Comparison of ENCODE assay signal across 9 mouse cellular contexts in the genomic region with DNA sequence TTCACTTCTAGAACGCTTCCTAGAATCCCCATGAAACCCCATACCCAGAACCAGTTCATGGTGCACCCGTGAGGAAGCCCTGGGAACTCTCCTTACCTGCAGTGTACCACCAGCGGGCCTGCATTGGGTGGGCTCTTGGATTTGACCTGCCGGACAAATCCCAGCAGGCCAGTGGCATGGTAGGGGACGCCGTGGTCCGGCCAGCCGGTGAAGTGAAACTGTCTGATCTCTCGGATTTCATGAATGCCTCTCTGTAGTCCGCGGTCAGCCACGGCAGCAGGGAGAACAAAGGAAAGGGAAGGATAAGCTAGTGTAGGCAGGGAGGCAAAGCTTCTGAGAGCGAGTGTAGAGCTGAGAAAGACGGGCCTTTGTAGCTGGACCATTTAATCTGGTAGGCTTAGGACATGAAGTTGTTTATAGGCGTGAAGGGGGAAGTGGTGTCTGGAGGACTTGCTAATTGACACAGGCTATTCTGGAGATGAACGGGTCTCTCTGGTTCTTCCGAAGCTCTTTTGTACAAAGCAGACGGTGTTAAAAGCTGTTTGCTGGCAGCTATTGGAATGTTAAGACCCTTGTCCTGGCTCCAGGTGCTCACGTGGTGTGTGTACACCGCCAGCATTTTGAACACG.
DNase-seq lines count a peak whose midpoint lies in the region; ATAC-seq and TF ChIP-seq lines count a peak whose summit lies in the region.
"Had no signal": no experiment of that assay in that cellular context is flagged by ENCODE, and none has a peak within 500 bp of the region (broad histone marks: within the 10 kb centered on the region; RNA-seq: fewer than 3 reads in every experiment).

No protein-coding gene starts in this region.

- peaks cover 9% of the 10 kb centered on the region for H3K4me1 ChIP-seq in lung, adult 2 months (ENCODE audit: control insufficient read depth, insufficient read depth, low read length)
- H3K4me1 ChIP-seq in forebrain, embryonic 11.5 days (replicated peaks; ENCODE audit: control insufficient read depth, insufficient read depth, low read length) = peaks cover 7% of the 10 kb centered on the region; the same call in 1 of the 2 replicates
- H3K4me1 ChIP-seq in limb, embryonic 13.5 days = peaks cover 53% of the 10 kb centered on the region
- peaks cover 24% of the 10 kb centered on the region for H3K4me1 ChIP-seq in neural tube, embryonic 15.5 days

- peak; percentile 17 for DNase-seq in lung, adult 2 months
- no peak for DNase-seq in lung, postnatal 10 days
- peak; percentile 59 for DNase-seq in forebrain, embryonic 11.5 days (ENCODE audit: low spot score)
- DNase-seq in frontal cortex, postnatal 36 days (ENCODE audit: low spot score in 2 of 2) = no peak
- no peak for DNase-seq in spleen, adult 18-20 months
- no peak for DNase-seq in B cell, adult 2 months
- DNase-seq: heart, postnatal 36 days had no signal

- no peak overlapping the region for H3K9ac ChIP-seq in forebrain, embryonic 11.5 days (ENCODE audit: low read length)
- H3K9ac ChIP-seq in limb, embryonic 13.5 days = no peak overlapping the region
- H3K9ac ChIP-seq in neural tube, embryonic 15.5 days (replicated peaks) = no peak overlapping the region

- no peak for TF ChIP-seq CTCF in lung, adult 2 months (IDR thresholded peaks at IDR 0.05; ENCODE audit: insufficient read depth, low read length)

- no peaks in the 10 kb centered on the region for H3K27me3 ChIP-seq in forebrain, embryonic 11.5 days (ENCODE audit: control insufficient read depth, insufficient read depth, low read length)
- H3K27me3 ChIP-seq in limb, embryonic 13.5 days = peaks cover 11% of the 10 kb centered on the region; the same call in 1 of the 2 replicates
- H3K27me3 ChIP-seq in neural tube, embryonic 15.5 days (replicated peaks) = no peaks in the 10 kb centered on the region

- no peaks in the 10 kb centered on the region for H3K9me3 ChIP-seq in forebrain, embryonic 11.5 days (ENCODE audit: control insufficient read depth, low read length)
- H3K9me3 ChIP-seq in limb, embryonic 13.5 days = no peaks in the 10 kb centered on the region
- H3K9me3 ChIP-seq in neural tube, embryonic 15.5 days (replicated peaks) = no peaks in the 10 kb centered on the region

- no peak overlapping the region; the same call in 1 of the 2 replicates for H3K27ac ChIP-seq in forebrain, embryonic 11.5 days (ENCODE audit: low read depth, low read length)
- H3K27ac ChIP-seq in limb, embryonic 13.5 days = 0 out of 2 replicates have a peak overlapping the region, but pooled peaks have one; percentile 10
- peak overlapping the region; percentile 23; the same call in 1 of the 2 replicates for H3K27ac ChIP-seq in neural tube, embryonic 15.5 days (replicated peaks)

- WGBS in lung, adult 2 months = 64% methylated on average over 21 of the region's 21 CpGs
- 21% methylated on average over 21 of the region's 21 CpGs for WGBS in forebrain, embryonic 11.5 days
- WGBS in limb, embryonic 13.5 days = 31% methylated on average over 21 of the region's 21 CpGs
- WGBS in neural tube, embryonic 15.5 days = 23% methylated on average over 21 of the region's 21 CpGs

- peak overlapping the region; percentile 36; the same call in 1 of the 2 replicates for H3K4me2 ChIP-seq in forebrain, embryonic 11.5 days (ENCODE audit: low read depth, low read length, severe bottlenecking)
- H3K4me2 ChIP-seq in limb, embryonic 13.5 days (replicated peaks) = peak overlapping the region; percentile 31
- H3K4me2 ChIP-seq in neural tube, embryonic 15.5 days = peak overlapping the region; percentile 9

- peak; percentile 73; the same call in 1 of the 2 replicates for ATAC-seq in forebrain, embryonic 11.5 days (replicated peaks; ENCODE audit: low FRiP score)
- peak; percentile 21; the same call in 1 of the 2 replicates for ATAC-seq in limb, embryonic 13.5 days (ENCODE audit: low FRiP score, low read depth)
- peak; percentile 41; the same call in 1 of the 2 replicates for ATAC-seq in neural tube, embryonic 15.5 days (ENCODE audit: low FRiP score)

- H3K36me3 ChIP-seq in forebrain, embryonic 11.5 days (ENCODE audit: control insufficient read depth, insufficient read depth, low read length) = no peaks in the 10 kb centered on the region
- no peaks in the 10 kb centered on the region for H3K36me3 ChIP-seq in limb, embryonic 13.5 days
- 0 out of 2 replicates have a peak, but pooled peaks cover 4% of the 10 kb centered on the region for H3K36me3 ChIP-seq in neural tube, embryonic 15.5 days

- TF ChIP-seq POLR2A in lung, adult 2 months (IDR thresholded peaks at IDR 0.05; ENCODE audit: borderline replicate concordance, extremely low read depth, low read depth, low read length) = no peak

- no peak overlapping the region for H3K4me3 ChIP-seq in lung, adult 2 months (replicated peaks; ENCODE audit: extremely low read depth, low read depth, low read length)
- no peak overlapping the region; the same call in 1 of the 2 replicates for H3K4me3 ChIP-seq in forebrain, embryonic 11.5 days (ENCODE audit: low read depth, low read length)
- H3K4me3 ChIP-seq in limb, embryonic 13.5 days = no peak overlapping the region
- no peak overlapping the region for H3K4me3 ChIP-seq in neural tube, embryonic 15.5 days (replicated peaks)

Comparison
In these comparisons a context has a peak if more than half of its experiments do, and no peak if none do; other contexts are left out.
1. DNase-seq: peak in lung, adult 2 months (single experiment) and forebrain, embryonic 11.5 days (single experiment); none in lung, postnatal 10 days (single experiment), frontal cortex, postnatal 36 days (0 of 2), spleen, adult 18-20 months (0 of 2) and B cell, adult 2 months (0 of 2).
2. ATAC-seq: peak in every context shown above with its lines; median percentile 73 in forebrain, embryonic 11.5 days; 41 in neural tube, embryonic 15.5 days; 21 in limb, embryonic 13.5 days.
3. Peak in every context shown above with its lines, with median percentiles within 50 percentile points of each other: H3K4me2 ChIP-seq.